Mouse (Mus musculus): ENCODE data around the gene Ptprr.

DNA sequence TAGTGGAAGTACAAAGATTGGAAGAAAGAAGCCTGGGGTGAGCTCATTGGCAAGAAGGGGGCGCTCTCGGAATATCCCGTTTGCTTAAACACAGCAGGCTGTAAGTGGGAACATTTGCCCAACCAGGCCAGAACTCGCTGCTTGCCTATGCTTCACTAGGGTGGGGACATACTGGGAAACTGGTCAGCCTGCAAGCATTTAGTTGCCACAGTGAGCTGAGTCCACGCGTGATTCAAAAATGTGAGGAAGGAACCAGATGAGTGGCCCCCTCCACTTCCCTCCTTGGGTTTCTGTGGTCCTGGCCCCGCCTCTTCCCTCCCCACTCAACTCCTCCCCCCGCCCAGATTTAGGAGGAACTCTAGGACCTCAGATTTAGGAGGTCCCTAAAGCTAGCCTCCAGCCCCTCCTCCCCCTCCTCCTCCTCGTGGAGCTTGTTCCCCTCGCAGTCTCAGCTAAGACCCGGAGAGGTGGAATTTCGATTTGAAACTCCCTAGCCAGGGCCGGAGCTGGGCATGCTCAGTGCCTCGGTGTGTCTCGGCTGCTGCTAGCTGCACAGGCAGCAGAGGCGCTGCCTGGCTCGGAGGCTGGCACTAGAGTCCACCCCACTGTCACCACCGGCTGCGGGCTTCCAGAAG, at the start of gene Ptprr:
- TF ChIP-seq POLR2A (IDR thresholded peaks at IDR 0.05; ENCODE audit: insufficient read depth, low read depth, low read length) (no peak), EP300 (IDR thresholded peaks at IDR 0.05; ENCODE audit: insufficient read depth, low read depth, low read length) (no peak), CTCF (IDR thresholded peaks at IDR 0.05) (peak; percentile 8; the same call in 1 of the 2 replicates)

Data from heart, adult 2 months (tissue).